Mouse (Mus musculus) splenic B cell, adult 2 months (primary cell): ENCODE measurements around the gene Smagp.

Experiments used
- DNase-seq: peaks from one replicate; pipeline ENCODE4 v3.0.0-alpha.2; 2011; ENCODE audit warnings: low read depth, low spot score
- H3K27me3 ChIP-seq: 2 replicates; pipeline ENCODE4 v1.6.1; 2012; ENCODE audit warnings: mild to moderate bottlenecking, low read length, moderate library complexity, mixed read lengths; ENCODE audit not compliant: control insufficient read depth, poor library complexity, insufficient read depth, severe bottlenecking
- H3K36me3 ChIP-seq: 2 replicates; pipeline ENCODE4 v1.6.1; 2012; ENCODE audit warnings: mild to moderate bottlenecking, low read length, moderate library complexity, mixed read lengths; ENCODE audit not compliant: control insufficient read depth, poor library complexity, insufficient read depth, severe bottlenecking

The Smagp gene

DNA sequence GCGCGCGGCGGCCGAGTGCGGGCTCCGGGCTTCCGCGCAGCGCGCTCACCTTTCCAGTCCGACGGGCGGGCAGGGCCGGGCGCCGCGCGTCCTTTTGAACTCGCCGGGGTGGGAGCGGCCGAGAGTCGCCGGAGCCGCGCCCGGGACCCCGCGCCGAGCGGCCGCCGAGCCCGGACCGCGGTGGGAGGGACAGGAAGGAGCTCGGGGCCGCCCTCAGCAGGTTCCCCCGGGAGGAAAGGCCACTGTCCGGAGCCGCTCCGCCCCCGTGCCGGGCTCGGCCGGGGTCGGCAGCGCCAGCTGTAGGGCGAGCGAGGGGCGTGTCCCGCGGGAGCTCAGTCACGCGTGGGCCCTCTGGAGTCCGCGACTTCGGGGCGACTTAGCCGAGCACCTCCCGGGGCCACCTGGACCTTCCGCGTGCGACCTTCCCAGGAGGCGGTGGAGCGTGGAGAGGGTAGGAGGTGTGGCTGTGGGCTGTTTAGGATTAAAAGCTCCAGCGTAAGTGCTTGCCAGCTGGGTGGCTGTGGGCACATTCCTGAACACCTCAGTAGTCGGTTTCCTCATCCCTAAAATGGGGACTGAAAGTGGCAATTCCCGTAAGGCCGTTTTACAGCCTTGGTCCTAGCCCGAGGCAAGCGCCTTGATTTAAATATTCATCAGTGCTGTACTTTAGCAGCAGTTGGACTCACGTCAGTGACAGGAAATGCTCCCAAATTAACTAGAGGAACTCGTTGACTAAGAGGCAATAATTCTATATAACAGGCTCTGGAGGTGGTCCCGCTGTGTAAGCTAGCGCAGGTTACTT, at the start of gene Smagp:
Smagp (minus strand) TSS at position 241 of the 802 bp plus-strand sequence.
- Histone ChIP-seq H3K27me3 (no peaks in the 10 kb centered on the region), H3K36me3 (peaks cover 3% of the 10 kb centered on the region)
- DNase-seq, result peak; percentile 53

DNA sequence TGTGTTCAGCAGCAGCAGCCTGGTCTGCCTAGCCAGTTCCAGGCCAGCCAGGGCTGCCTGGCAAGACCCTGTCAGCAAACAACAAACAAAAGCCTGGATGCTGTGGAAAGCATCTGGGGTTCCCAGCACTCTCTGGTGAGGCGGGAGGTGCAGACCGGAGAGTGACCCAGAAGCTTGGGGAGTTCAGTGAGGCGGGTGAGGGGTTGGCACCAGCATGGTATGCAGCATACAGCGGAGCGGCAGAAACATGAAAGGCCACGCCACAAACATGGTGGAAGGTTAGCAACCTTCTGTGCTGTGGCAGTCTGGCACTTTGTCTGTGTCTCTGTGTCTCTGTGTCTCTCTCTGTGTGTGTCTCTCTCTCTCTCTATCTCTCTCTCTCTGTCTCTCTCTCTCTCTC, 49.7 kb upstream of the Smagp start:
- no peaks in the 10 kb centered on the region for H3K36me3 ChIP-seq
- no peaks in the 10 kb centered on the region; the same call in 1 of the 2 replicates for H3K27me3 ChIP-seq
- DNase-seq, result no peak

DNA sequence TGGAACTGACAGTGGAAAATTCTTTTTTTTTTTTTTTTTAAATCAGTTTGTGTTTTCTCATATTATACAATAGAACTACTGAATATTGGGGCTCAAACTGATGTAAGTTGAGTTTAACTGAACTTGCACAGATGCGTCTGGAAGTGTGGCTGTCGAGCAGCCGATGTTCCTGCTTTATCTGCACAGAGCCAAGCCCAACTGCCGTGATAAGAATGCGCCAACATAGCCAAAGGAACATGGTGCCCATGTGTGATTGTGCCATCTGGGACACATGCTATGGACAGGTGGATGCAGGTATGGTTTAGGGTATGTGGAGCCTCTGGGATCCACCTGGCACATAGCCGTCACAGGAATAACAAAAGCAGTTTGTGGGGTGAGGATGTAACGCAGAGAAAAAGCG, 49.1 kb upstream of the Smagp start:
- Histone ChIP-seq H3K27me3 (no peaks in the 10 kb centered on the region; the same call in 1 of the 2 replicates), H3K36me3 (no peaks in the 10 kb centered on the region)
- no peak for DNase-seq

DNA sequence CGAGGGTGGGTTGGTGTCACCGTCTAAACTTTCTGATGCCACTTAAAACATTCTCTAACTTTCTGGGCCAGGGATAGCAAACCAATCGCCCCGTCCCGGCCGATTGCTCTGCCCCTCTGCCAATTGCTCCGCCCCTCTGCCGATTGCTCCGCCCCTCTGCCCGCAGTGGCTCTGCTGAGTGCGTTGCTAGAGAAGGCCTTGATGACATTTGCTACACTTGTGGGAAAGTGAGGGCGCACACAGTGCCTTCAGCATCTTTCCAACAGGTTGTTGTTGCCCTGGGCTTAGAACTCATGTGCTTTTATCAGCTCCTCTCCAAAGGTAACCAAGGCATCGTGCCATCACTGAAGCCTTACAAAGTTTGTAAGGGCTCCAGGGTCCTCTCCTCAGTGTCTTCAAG, 48.5 kb upstream of the Smagp start:
- no peaks in the 10 kb centered on the region; the same call in 1 of the 2 replicates for H3K27me3 ChIP-seq
- no peak for DNase-seq
- H3K36me3 ChIP-seq, result no peaks in the 10 kb centered on the region

DNA sequence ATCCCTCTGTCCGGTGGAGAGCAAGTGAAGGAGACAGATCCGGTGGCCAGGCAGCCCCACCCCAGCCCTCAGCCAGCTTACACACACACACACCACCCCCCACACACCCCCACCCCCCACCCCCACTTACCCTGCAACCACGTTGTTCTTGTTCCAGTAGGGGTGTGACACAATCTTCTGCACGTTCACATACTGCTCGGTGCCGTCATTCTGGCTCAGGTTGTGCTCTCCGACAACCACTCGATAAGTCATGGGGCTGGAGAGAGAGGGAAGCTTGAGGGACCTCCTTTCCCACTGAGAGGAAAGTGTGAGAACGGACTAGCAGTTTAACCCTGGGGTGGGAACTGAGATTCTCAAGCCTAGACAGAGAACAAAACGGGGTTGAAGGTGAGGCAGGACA, 47.7 kb upstream of the Smagp start:
- Histone ChIP-seq H3K36me3 (no peaks in the 10 kb centered on the region), H3K27me3 (no peaks in the 10 kb centered on the region; the same call in 1 of the 2 replicates)
- DNase-seq, result no peak

DNA sequence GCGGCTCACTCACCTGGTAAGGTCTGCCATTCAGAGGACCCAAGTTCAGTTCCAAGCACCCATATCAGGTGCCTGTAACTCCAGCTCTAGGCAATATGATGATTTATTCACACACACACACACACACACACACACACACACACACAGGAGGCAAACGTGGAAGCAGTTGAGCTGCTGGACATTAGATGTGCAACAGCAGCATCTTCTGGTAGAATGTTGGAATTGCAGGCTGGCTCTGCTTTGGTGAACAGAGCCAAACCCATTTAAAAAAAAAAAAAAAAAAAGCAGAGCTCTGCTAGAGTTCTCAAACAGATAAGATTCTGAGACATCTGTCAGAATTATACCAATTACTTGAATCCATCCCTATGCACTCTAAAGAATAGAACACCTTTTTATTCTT, 46.3 kb upstream of the Smagp start:
- H3K36me3 ChIP-seq, result no peaks in the 10 kb centered on the region
- DNase-seq, result peak; percentile 96
- no peaks in the 10 kb centered on the region; the same call in 1 of the 2 replicates for H3K27me3 ChIP-seq

DNA sequence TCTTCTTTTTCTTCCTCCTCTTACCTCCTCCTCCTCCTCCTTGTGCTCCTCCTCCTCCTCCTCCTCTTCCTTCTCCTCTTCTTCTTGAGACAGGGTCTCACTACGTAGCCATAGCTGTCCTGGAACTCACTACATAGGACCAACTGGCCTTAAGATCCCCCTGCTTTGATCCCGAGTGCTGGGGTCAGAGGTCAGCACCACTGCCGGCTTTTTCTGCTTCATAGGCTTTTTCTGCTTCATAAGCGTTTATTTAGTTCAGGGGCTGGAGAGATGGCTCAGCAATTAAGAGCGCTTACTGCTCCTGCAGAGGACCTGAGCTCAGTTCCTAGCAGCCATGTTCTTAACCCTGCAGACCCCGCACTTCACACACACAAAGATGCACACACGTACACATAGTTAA, 45.0 kb upstream of the Smagp start:
- Histone ChIP-seq H3K27me3 (no peaks in the 10 kb centered on the region; the same call in 1 of the 2 replicates), H3K36me3 (no peaks in the 10 kb centered on the region)
- DNase-seq, result no peak

DNA sequence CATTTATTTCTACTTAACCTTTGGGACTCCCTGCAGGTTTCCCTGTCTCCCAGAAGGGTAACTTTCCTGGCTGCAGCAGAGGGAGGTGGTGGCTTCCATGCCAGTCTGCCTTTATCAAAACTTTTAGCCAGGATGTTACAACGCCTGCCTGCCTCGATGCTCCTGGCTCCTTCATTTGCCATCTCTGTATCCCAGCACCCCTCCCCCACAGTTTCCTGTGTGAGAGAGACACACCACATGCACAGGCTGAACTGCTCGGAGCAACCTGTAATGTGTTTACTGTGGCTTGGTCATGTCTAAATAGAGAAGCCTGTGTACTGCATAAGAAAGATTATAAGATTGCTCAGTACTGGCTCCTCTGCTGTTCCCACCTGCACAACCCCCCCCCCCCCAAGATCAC, 43.6 kb upstream of the Smagp start:
- Histone ChIP-seq H3K36me3 (no peaks in the 10 kb centered on the region), H3K27me3 (no peaks in the 10 kb centered on the region)
- no peak for DNase-seq

DNA sequence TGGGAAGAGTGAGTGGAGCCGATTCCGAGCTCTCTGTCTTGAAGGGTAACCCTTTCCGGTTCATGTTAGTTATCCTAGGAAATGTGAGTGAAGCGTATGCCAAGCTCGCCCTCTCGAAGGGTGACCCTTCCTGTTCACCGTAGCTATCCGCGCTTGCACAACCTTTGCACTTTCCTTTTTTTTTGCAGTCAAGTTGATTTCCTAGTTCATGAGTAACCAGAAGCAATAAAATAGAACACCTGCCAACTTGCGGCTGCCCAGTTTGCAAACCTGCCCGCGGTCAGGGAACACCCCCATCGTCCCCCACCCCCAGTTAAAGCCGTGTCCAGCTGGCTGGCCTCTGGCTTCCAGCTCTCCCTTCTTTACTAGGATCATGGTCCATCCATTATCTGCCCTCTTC, 42.3 kb upstream of the Smagp start:
- H3K36me3 ChIP-seq, result no peaks in the 10 kb centered on the region
- no peak for DNase-seq
- H3K27me3 ChIP-seq, result no peaks in the 10 kb centered on the region

DNA sequence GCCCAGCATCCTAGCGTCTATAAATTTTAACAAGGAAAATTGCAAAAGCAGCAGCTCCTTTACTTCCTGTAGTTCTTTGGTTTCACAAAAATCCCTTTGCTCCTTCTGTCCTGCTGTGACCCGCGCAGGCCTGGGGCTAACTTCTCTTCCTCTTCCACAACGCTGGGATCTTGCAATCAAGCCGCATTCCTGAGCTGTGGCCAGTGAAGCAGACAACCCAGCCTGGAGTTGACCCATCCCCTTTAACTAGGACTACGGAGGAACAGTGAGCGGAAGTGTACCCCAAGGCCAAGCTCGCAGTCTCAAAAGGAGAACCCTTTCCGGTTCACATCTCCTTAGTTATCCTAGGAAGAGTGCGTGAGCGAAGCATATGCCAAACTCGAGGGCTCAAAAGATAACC, 41.8 kb upstream of the Smagp start:
- no peaks in the 10 kb centered on the region for H3K36me3 ChIP-seq
- H3K27me3 ChIP-seq, result no peaks in the 10 kb centered on the region
- no peak for DNase-seq

DNA sequence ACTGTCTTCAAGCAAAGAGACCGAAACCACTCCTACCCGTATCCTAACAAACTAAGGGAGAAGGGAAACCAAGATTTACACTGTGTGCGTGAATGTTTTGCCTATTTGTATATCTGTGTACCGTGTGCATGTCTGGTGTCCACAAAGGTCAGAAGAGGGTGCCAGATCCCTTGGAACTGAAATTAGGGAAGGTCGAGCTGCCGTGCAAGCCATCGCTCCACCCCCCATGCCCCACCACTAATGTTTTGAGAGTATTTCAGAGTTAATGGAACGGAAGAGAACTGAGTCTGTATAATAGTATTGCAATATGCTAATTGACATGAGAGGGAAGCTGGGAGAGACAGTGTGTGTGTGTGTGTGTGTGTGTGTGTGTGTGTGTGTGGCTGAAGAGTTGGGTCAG, 40.9 kb upstream of the Smagp start:
- H3K36me3 ChIP-seq, result no peaks in the 10 kb centered on the region
- no peaks in the 10 kb centered on the region for H3K27me3 ChIP-seq
- DNase-seq, result no peak

DNA sequence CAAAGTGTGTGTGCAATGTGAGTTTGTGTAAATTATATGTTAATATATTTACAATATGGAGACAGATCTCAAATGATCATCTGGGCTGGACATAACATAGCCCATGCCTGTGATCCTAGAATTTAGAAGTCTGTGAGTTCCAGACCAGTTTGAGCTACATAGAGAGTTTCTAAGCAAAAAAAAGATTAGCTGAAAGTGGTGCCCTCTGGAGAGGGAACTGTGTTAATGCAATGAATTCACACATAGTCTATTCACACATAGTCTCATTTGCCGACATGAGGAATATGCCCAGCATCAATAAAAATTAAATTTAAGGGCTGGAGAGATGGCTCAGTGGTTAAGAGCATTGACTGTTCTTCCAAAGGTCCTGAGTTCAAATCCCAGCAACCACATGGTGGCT, 39.8 kb upstream of the Smagp start:
- peak; percentile 46 for DNase-seq
- Histone ChIP-seq H3K36me3 (no peaks in the 10 kb centered on the region), H3K27me3 (no peaks in the 10 kb centered on the region)

DNA sequence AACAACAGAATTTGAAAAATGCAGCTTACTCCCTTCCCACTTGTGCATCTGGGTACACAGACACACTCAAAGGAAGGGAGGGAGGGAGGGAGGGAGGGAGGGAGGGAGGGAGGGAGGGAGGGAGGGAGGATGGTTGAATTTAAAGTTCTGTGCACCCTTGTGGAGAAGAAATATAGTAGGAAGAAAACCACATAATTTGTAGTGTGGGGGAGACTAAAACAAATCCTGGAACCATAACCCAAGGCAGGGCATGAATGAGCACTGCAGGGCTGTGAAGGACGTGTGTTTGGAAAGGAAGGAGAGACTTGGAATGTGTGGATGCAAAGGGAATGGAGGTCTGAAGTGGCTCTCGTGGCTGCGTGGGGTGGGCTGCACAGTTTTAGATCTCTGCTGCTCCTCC, 38.7 kb upstream of the Smagp start:
- DNase-seq, result no peak
- no peaks in the 10 kb centered on the region for H3K36me3 ChIP-seq
- H3K27me3 ChIP-seq, result no peaks in the 10 kb centered on the region

DNA sequence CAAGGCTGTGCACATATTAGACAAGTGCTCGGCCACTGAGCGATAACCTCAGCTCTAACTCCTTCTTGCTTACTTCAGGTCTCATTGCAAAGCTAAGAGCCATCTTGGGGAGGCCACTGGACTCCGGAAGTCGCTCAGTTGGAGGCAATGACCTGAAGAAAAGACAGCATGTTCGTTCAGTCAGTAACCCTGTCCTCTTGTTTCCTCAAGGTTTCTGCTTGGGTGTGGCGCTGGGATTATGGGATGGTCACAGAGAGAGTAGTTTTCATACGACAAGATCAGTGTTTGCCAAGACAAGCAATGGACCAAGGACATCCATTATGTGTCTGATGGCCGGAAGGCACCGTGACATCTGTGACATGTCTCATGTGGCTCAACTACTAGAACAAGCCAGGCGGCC, 37.8 kb upstream of the Smagp start:
- Histone ChIP-seq H3K27me3 (no peaks in the 10 kb centered on the region), H3K36me3 (no peaks in the 10 kb centered on the region)
- no peak for DNase-seq

DNA sequence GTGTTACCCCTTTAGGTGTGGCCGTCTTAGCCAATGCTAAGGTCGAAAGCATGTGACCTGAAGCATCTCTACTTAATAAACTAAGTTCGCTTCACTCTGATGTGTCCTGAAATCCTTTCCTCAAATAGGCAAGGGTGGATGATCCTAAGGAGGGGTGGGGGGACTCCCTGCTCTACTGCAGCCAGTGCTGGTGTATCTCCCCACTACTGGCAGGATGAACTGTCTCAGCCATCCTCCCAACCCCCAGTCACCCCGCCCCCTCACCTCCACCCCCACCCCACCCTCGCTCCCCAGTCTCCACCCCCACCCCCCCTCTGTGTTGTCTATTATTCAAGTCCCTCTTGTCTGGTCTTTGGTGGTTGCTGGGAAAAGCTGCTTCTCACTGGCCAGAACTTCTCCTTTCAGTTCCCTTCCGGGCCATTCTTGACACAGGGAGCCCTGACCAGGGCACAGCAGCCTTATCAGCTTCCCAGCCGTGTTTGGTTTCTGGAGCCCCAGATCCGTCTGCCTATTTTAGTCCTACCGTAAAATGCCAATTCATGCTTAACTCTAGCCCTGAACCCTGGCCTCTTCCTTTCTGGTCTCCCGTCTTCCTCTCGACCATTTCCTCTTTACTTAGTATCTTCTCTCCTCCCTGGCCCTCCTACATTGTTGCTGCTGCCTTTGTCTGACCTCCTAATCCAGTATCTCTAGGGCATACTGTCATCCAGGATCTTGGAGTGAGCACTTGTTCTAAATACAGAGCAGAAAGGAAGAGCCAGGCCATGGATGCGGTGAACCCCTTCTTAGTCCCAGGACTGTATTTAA, 37.0 kb upstream of the Smagp start:
- peak; percentile 50 for DNase-seq
- no peaks in the 10 kb centered on the region for H3K36me3 ChIP-seq
- H3K27me3 ChIP-seq, result no peaks in the 10 kb centered on the region
